Mouse (Mus musculus): ENCODE measurements around the gene Cdsn. TPM values are rescaled to one million over a fixed set of nuclear protein-coding genes. Genes with fewer than 3 reads are reported as not detected.
"Not testable (repeated sequence)": the region's sequence is repeated elsewhere in the genome, so short reads cannot be mapped to it uniquely, and the experiment has no call there.

Cdsn gene
- polyA plus RNA-seq, 1 experiment from 2014 or later: 0.50 TPM

- no peak for ATAC-seq (ENCODE audit: insufficient number of reproducible peaks, insufficient read depth, low FRiP score, low read depth)
- no peak overlapping the region for H3K9ac ChIP-seq (ENCODE audit: low read length)
- H3K27ac ChIP-seq (replicated peaks in 1 of 2; ENCODE audit: control insufficient read depth in 1 of 2, insufficient read depth in 1 of 2, low read depth in 2 of 2, low read length in 2 of 2): no peak overlapping the region
- no peak overlapping the region for H3K4me2 ChIP-seq (ENCODE audit: low read length)
- peaks cover 56% of the 10 kb centered on the region for H3K27me3 ChIP-seq (ENCODE audit: control insufficient read depth, insufficient read depth, low read length)
- 19% methylated on average over 13 of the region's 13 CpGs for WGBS
- H3K9me3 ChIP-seq (ENCODE audit: control insufficient read depth, low read length): no peaks in the 10 kb centered on the region
- peaks cover 7% of the 10 kb centered on the region for H3K36me3 ChIP-seq (ENCODE audit: control insufficient read depth, insufficient read depth, low read length)
- H3K4me3 ChIP-seq (ENCODE audit: control insufficient read depth in 1 of 2, insufficient read depth in 1 of 2, low read depth in 1 of 2, low read length in 2 of 2): no peak overlapping the region
- peaks cover 0 to 2% of the 10 kb centered on the region in 2 experiments; a peak in 1 of 4 replicates for H3K4me1 ChIP-seq (ENCODE audit: control insufficient read depth in 2 of 2, insufficient read depth in 2 of 2, low read length in 2 of 2)
These were observed 44.2 kb upstream of the Cdsn start for GRCm38 (mm10) chr17:35507556-35508260.

- not testable (repeated sequence) for H3K4me2 ChIP-seq (ENCODE audit: low read length); H3K9me3 ChIP-seq (ENCODE audit: control insufficient read depth, low read length); H3K4me1 ChIP-seq (ENCODE audit: control insufficient read depth in 2 of 2, insufficient read depth in 2 of 2, low read length in 2 of 2); H3K4me3 ChIP-seq (ENCODE audit: control insufficient read depth in 1 of 2, insufficient read depth in 1 of 2, low read depth in 1 of 2, low read length in 2 of 2); H3K9ac ChIP-seq (ENCODE audit: low read length); ATAC-seq (ENCODE audit: insufficient number of reproducible peaks, insufficient read depth, low FRiP score, low read depth); H3K27ac ChIP-seq (replicated peaks in 1 of 2; ENCODE audit: control insufficient read depth in 1 of 2, insufficient read depth in 1 of 2, low read depth in 2 of 2, low read length in 2 of 2)
- Histone ChIP-seq H3K36me3 (ENCODE audit: control insufficient read depth, insufficient read depth, low read length) (peaks cover 11% of the 10 kb centered on the region), H3K27me3 (ENCODE audit: control insufficient read depth, insufficient read depth, low read length) (peaks cover 56% of the 10 kb centered on the region)
- 51% methylated on average over 5 of the region's 5 CpGs for WGBS
These were observed 43.6 kb upstream of the Cdsn start for GRCm38 (mm10) chr17:35508279-35508678.

DNA sequence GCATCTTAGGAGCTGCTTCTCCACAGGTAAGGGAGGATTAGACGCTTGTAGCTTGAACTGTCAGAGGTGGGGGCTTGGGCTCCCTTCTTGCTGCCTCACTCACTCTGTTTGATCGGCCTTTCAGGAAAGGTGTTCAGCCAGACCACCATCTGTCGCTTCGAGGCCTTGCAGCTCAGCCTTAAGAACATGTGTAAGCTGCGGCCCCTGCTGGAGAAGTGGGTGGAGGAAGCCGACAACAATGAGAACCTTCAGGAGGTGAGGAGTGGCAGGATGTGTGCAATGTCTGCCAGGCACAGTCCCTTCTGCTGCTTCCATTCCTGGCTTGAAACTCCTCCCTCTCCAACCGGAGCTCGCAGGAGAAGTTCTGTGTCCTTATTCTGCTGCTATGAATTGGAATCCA lies 42.6 kb upstream of the Cdsn start:
- Histone ChIP-seq H3K27me3 (ENCODE audit: control insufficient read depth, insufficient read depth, low read length) (peaks cover 46% of the 10 kb centered on the region), H3K4me3 (ENCODE audit: control insufficient read depth in 1 of 2, insufficient read depth in 1 of 2, low read depth in 1 of 2, low read length in 2 of 2) (no peak overlapping the region), H3K9ac (ENCODE audit: low read length) (no peak overlapping the region), H3K4me2 (ENCODE audit: low read length) (no peak overlapping the region), H3K9me3 (ENCODE audit: control insufficient read depth, low read length) (no peaks in the 10 kb centered on the region), H3K27ac (replicated peaks in 1 of 2; ENCODE audit: control insufficient read depth in 1 of 2, insufficient read depth in 1 of 2, low read depth in 2 of 2, low read length in 2 of 2) (no peak overlapping the region), H3K4me1 (ENCODE audit: control insufficient read depth in 2 of 2, insufficient read depth in 2 of 2, low read length in 2 of 2) (peaks cover 2 to 3% of the 10 kb centered on the region in 2 experiments; a peak in 2 of 4 replicates), H3K36me3 (ENCODE audit: control insufficient read depth, insufficient read depth, low read length) (peaks cover 15% of the 10 kb centered on the region)
- no peak for ATAC-seq (ENCODE audit: insufficient number of reproducible peaks, insufficient read depth, low FRiP score, low read depth)
- 16% methylated on average over 8 of the region's 8 CpGs for WGBS

- H3K27ac ChIP-seq (replicated peaks in 1 of 2; ENCODE audit: control insufficient read depth in 1 of 2, insufficient read depth in 1 of 2, low read depth in 2 of 2, low read length in 2 of 2): no peak overlapping the region
- WGBS: 94% methylated on average over 7 of the region's 7 CpGs
- ATAC-seq (ENCODE audit: insufficient number of reproducible peaks, insufficient read depth, low FRiP score, low read depth): no peak
- no peaks in the 10 kb centered on the region for H3K9me3 ChIP-seq (ENCODE audit: control insufficient read depth, low read length)
- peaks cover 8% of the 10 kb centered on the region; the same call in 1 of the 2 replicates for H3K27me3 ChIP-seq (ENCODE audit: control insufficient read depth, insufficient read depth, low read length)
- H3K4me2 ChIP-seq (ENCODE audit: low read length): no peak overlapping the region
- no peak overlapping the region for H3K4me3 ChIP-seq (ENCODE audit: control insufficient read depth in 1 of 2, insufficient read depth in 1 of 2, low read depth in 1 of 2, low read length in 2 of 2)
- H3K4me1 ChIP-seq (ENCODE audit: control insufficient read depth in 2 of 2, insufficient read depth in 2 of 2, low read length in 2 of 2): peaks cover 14 to 27% of the 10 kb centered on the region in 2 experiments
- peaks cover 18% of the 10 kb centered on the region for H3K36me3 ChIP-seq (ENCODE audit: control insufficient read depth, insufficient read depth, low read length)
- no peak overlapping the region for H3K9ac ChIP-seq (ENCODE audit: low read length)
These were observed 38.9 kb upstream of the Cdsn start for GRCm38 (mm10) chr17:35512916-35513626.

DNA sequence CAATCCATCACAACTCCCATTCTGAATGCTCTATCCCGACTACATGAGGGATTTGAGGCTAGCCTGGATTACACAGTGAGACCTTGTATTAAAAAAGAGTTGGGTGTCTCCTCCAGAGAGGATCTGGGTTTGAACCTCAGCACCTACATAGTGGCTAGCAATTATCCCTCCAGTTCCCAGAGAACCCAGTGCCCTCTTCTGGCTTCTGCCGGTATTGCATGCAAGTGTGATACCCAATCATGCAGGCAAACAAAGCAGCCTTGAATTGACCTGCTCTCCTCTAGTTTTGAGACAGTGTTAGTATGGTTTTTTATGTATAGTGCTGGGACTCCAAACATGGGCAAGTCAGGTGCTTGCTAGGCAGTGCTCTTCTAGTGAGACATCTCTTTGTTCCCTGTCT lies 38.0 kb upstream of the Cdsn start:
- peaks cover 18% of the 10 kb centered on the region for H3K36me3 ChIP-seq (ENCODE audit: control insufficient read depth, insufficient read depth, low read length)
- H3K9ac ChIP-seq (ENCODE audit: low read length): no peak overlapping the region
- H3K27me3 ChIP-seq (ENCODE audit: control insufficient read depth, insufficient read depth, low read length): peaks cover 3% of the 10 kb centered on the region; the same call in 1 of the 2 replicates
- H3K4me2 ChIP-seq (ENCODE audit: low read length): peak overlapping the region; percentile 92; the same call in 1 of the 2 replicates
- no peak overlapping the region for H3K4me3 ChIP-seq (ENCODE audit: control insufficient read depth in 1 of 2, insufficient read depth in 1 of 2, low read depth in 1 of 2, low read length in 2 of 2)
- no peak overlapping the region for H3K27ac ChIP-seq (replicated peaks in 1 of 2; ENCODE audit: control insufficient read depth in 1 of 2, insufficient read depth in 1 of 2, low read depth in 2 of 2, low read length in 2 of 2)
- no peak for ATAC-seq (ENCODE audit: insufficient number of reproducible peaks, insufficient read depth, low FRiP score, low read depth)
- WGBS: 9% methylated on average over 2 of the region's 2 CpGs
- H3K4me1 ChIP-seq (ENCODE audit: control insufficient read depth in 2 of 2, insufficient read depth in 2 of 2, low read length in 2 of 2): peaks cover 14 to 27% of the 10 kb centered on the region in 2 experiments
- H3K9me3 ChIP-seq (ENCODE audit: control insufficient read depth, low read length): no peaks in the 10 kb centered on the region

DNA sequence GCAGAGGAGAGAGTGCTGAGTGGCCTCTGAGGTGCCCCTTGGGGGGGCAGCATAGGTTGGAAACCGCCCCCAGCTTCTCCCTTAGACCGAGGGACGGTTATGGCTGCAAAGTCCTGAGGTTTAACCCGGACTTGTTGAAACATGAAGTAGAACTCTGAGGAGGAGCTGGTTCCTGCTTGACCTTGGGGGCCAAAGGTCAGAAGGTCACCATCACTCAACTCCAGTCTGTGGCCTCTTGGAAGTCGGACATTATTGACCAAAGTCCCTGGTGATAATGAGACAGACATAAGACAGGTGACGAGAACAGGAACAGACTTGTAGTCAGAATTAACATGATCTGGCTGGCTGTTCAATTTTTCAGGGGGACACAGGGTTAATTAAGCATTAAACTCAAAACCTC lies 37.2 kb upstream of the Cdsn start:
- Histone ChIP-seq H3K4me2 (ENCODE audit: low read length) (peak overlapping the region; percentile 92), H3K36me3 (ENCODE audit: control insufficient read depth, insufficient read depth, low read length) (peaks cover 18% of the 10 kb centered on the region), H3K4me1 (ENCODE audit: control insufficient read depth in 2 of 2, insufficient read depth in 2 of 2, low read length in 2 of 2) (peaks cover 14 to 27% of the 10 kb centered on the region in 2 experiments), H3K4me3 (ENCODE audit: control insufficient read depth in 1 of 2, insufficient read depth in 1 of 2, low read depth in 1 of 2, low read length in 2 of 2) (peak overlapping the region; percentile 2 to 73; a peak in 2 of 4 replicates), H3K9me3 (ENCODE audit: control insufficient read depth, low read length) (no peaks in the 10 kb centered on the region), H3K9ac (ENCODE audit: low read length) (peak overlapping the region; percentile 79), H3K27ac (replicated peaks in 1 of 2; ENCODE audit: control insufficient read depth in 1 of 2, insufficient read depth in 1 of 2, low read depth in 2 of 2, low read length in 2 of 2) (no peak overlapping the region), H3K27me3 (ENCODE audit: control insufficient read depth, insufficient read depth, low read length) (no peaks in the 10 kb centered on the region)
- 58% methylated on average over 6 of the region's 6 CpGs for WGBS
- ATAC-seq (ENCODE audit: insufficient number of reproducible peaks, insufficient read depth, low FRiP score, low read depth): no peak

GRCm38 (mm10) chr17:35515911-35516640 lies 35.9 kb upstream of the Cdsn start:
- peak overlapping the region; percentile 92 for H3K4me2 ChIP-seq (ENCODE audit: low read length)
- peak overlapping the region; percentile 70 to 73 for H3K4me3 ChIP-seq (ENCODE audit: control insufficient read depth in 1 of 2, insufficient read depth in 1 of 2, low read depth in 1 of 2, low read length in 2 of 2)
- no peak for ATAC-seq (ENCODE audit: insufficient number of reproducible peaks, insufficient read depth, low FRiP score, low read depth)
- no peaks in the 10 kb centered on the region for H3K27me3 ChIP-seq (ENCODE audit: control insufficient read depth, insufficient read depth, low read length)
- peak overlapping the region; percentile 79 for H3K9ac ChIP-seq (ENCODE audit: low read length)
- H3K4me1 ChIP-seq (ENCODE audit: control insufficient read depth in 2 of 2, insufficient read depth in 2 of 2, low read length in 2 of 2): peaks cover 14 to 27% of the 10 kb centered on the region in 2 experiments
- H3K36me3 ChIP-seq (ENCODE audit: control insufficient read depth, insufficient read depth, low read length): peaks cover 22% of the 10 kb centered on the region
- peak overlapping the region; percentile 16; a peak in 3 of 4 replicates for H3K27ac ChIP-seq (replicated peaks in 1 of 2; ENCODE audit: control insufficient read depth in 1 of 2, insufficient read depth in 1 of 2, low read depth in 2 of 2, low read length in 2 of 2)
- H3K9me3 ChIP-seq (ENCODE audit: control insufficient read depth, low read length): no peaks in the 10 kb centered on the region
- 7% methylated on average over 25 of the region's 25 CpGs for WGBS
